Mouse (Mus musculus): ENCODE data around the gene Eef1akmt1. TPM values are rescaled to one million over a fixed set of nuclear protein-coding genes. Genes with fewer than 3 reads are reported as not detected.

Gene Eef1akmt1
- polyA plus RNA-seq (2014; fragmentation: Illumina TruSeq; extraction: RNeasy Lipid Tissue Mini Kit (QIAGEN cat#74804); ENCODE audit: low read depth, low replicate concordance): 11.0 TPM

GRCm38 (mm10) chr14:57571155-57572133 is at the start of gene Eef1akmt1:
Gene Eef1akmt1, minus strand, starts transcription at chr14:57571612.

DNA sequence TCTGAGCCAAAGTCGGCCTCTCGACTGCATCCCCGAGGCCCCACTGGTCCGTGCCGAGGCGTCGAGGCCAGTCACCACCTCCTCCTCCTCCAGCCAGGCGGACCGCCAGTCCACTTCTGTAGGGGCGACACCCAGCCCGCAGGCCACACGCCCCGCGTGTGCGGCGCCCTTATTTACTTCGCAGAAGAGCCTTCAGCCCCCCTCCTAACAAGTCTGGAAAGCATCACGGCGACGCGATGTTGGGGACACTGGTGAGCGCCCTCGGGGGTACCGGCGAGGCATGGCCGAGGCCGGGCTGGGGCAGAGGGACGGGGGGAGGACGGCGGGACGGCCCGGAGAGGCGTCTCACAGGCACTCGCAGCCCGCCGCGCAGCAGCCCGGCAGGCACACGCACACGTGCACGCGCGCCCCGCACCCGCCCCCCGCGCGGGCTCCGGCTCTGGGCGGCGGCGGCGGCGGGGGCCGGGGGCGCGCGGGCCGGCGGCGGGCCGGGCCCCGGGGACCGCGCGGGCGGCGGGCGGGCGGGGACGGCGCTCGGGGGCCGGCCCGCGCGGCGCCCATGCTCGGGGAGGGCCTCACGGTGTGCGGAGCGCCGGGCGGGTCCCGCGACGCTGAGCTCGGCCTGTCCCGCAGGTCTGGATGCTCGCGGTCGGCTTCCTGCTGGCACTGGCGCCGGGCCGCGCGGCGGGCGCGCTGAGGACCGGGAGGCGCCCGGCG is 46.6 kb downstream of the Eef1akmt1 start, which contains the start of gene Il17d:
Gene Il17d (plus strand): TSS at position 107 of the 717 bp plus-strand sequence.

Other genes starting within 250 kb of the Eef1akmt1 start
- gene Cryl1, start 173.1 kb downstream of the Eef1akmt1 start, polyA plus RNA-seq (2014; fragmentation: Illumina TruSeq; extraction: RNeasy Lipid Tissue Mini Kit (QIAGEN cat#74804); ENCODE audit: low read depth, low replicate concordance): 60.8 TPM
- 34.4 TPM for gene Ift88, start 147.6 kb downstream of the Eef1akmt1 start, polyA plus RNA-seq (2014; fragmentation: Illumina TruSeq; extraction: RNeasy Lipid Tissue Mini Kit (QIAGEN cat#74804); ENCODE audit: low read depth, low replicate concordance)
- gene Il17d, start 46.8 kb downstream of the Eef1akmt1 start, polyA plus RNA-seq (2014; fragmentation: Illumina TruSeq; extraction: RNeasy Lipid Tissue Mini Kit (QIAGEN cat#74804); ENCODE audit: low read depth, low replicate concordance): 0.61 TPM
- gene Xpo4, start 93.8 kb upstream of the Eef1akmt1 start, polyA plus RNA-seq (2014; fragmentation: Illumina TruSeq; extraction: RNeasy Lipid Tissue Mini Kit (QIAGEN cat#74804); ENCODE audit: low read depth, low replicate concordance): 22.3 TPM
- not detected for gene Gm49361, start 174.5 kb upstream of the Eef1akmt1 start, polyA plus RNA-seq (2014; fragmentation: Illumina TruSeq; extraction: RNeasy Lipid Tissue Mini Kit (QIAGEN cat#74804); ENCODE audit: low read depth, low replicate concordance)
- gene Lats2, start 186.8 kb upstream of the Eef1akmt1 start, polyA plus RNA-seq (2014; fragmentation: Illumina TruSeq; extraction: RNeasy Lipid Tissue Mini Kit (QIAGEN cat#74804); ENCODE audit: low read depth, low replicate concordance): 31.0 TPM
- 227 TPM for gene Sap18, start 226.6 kb upstream of the Eef1akmt1 start, polyA plus RNA-seq (2014; fragmentation: Illumina TruSeq; extraction: RNeasy Lipid Tissue Mini Kit (QIAGEN cat#74804); ENCODE audit: low read depth, low replicate concordance)

Measured in kidney, adult 10 weeks (tissue).